Mouse (Mus musculus): ENCODE measurements around the gene Tsc1.

The Tsc1 gene

DNA sequence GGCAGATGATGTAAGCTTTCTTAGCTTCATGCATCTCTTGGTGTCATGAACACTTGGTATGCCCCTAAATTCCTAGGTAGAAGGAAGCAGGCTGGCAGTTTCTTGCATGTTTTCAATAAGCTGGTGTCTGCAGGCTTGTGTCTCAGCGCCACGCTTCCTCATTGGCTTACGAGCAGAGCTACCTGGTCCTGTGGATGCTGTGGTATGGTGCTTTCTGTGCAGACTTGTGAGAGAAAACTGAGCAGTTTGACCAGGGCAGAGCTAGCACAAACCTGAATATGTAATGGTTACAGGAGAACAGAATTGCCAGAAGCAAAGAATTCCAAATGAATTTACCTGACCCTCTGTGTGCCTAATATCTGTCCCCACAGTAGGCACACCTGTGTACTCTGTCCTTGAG is 2.1 kb downstream of the Tsc1 start:
- no peak for DNase-seq (ENCODE audit: low spot score in 2 of 2)

DNA sequence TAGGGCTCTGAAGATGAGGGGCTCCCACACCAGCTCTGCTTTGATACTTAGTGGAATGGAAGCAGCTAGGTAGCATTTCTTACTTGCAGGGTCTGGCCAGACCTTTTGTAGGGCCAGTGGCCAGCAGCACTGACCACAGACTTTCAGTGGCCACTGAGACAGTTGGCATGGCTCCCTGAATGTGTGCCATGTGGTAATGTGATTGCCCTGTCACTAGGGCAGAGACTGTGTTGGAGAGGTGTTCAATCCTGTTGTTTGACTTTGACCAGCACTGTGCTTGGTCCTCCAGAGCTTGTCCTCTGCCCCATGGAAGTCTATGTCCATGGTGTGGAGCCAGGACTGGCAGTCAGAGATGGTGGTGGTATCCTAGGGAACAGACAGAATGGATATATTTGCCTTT is 9.5 kb downstream of the Tsc1 start:
- DNase-seq (ENCODE audit: low spot score in 2 of 2) = no peak

DNA sequence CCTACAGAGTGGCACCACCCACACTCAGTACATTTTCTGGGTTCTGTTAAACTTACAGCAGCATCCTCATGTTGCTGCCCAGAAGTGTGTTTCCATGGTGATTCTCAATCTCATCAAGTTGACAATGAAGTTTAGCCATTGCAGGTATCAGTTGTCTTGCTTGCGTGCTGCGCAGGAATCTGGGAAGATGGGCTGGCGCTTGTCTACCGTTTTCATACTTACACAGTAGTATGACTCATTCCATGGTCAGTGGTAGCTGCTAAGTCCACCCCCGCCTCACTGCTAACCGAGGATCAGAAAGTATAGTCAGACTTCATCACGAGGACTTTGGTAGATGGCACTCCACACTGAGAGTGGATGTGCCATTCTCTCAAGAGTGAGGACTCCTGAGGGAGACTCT is 12.3 kb downstream of the Tsc1 start:
- no peak for DNase-seq (ENCODE audit: low spot score in 2 of 2)

DNA sequence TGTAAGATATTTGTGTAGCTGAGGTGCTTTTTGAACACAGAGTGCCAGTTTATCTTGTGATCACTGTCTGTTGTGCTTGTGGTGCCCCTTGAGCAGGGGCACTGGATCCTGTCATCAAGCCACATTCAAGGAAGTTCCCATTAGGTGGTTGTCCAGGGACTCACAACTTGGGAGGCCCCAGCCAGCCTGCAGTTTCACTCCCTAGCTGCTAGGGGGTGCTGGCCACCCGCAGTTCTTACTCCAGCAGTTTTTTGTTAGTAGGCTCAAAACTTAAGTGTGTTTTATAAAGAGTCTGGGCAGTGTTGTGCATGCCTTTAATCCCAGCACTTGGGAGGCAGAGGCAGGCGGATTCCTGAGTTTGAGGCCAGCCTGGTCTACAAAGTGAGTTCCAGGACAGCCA is 13.3 kb downstream of the Tsc1 start:
- DNase-seq (ENCODE audit: low spot score in 2 of 2) = no peak

DNA sequence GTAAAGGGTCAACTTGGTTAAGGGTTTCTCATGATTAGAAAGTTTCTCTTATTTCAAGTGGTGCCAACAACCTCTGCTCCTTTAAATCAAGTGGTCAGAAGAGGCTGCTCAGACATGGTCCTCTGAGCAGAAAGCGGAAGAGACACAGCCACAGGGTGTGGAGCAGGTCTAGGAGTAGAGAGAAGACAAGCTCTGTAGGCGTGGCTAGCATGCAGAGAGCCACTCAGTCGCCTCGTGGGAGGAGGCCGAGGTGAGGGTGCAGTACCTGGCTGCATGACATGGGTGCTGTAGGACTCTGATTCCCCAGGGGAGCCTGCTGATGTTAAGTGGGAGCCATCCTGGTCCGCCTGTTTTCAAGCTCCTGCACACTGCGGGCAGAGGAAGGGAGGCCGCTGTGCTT is 15.2 kb downstream of the Tsc1 start:
- no peak for DNase-seq (ENCODE audit: low spot score in 2 of 2)

DNA sequence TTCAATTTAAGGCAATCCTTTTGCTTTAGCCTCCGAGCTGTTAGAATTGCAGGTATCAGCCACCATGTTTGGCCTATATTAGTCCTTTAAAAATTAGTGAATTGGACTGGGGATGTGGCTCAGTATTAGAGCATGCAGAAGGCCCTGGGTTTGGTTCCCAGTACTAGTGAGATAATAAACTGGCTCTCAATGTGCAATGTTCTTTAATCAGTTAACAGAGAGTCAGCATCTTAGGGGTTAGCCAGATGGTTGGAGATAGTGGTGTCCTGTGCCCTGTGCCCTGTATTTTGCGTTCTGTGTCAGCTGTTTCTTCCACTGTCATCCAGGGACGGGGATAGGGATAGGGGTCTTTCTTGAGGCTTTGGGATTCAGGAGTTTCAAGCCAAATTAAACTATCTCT is 21.9 kb downstream of the Tsc1 start:
- no peak for DNase-seq (ENCODE audit: low spot score in 2 of 2)

DNA sequence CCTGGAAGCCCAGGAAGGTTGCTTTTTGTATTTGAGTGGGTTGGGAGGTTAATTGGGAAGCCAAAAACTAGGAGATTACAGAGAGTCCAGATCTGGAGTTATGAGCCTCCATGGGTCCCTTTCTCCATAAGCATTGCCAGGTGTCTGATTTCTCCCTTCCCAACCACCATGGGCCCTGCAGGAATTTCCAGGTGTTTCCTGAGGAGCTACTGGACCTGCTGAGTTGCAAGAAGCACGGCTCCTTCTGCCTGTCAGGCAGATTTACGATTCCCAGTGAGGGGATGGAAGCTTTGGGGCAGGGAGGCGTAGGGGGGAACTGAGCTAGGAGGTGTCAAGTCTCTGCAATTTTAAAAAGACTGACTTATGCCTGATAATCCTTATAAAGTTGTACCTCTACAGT is 24.8 kb downstream of the Tsc1 start:
- DNase-seq (ENCODE audit: low spot score in 2 of 2) = no peak

DNA sequence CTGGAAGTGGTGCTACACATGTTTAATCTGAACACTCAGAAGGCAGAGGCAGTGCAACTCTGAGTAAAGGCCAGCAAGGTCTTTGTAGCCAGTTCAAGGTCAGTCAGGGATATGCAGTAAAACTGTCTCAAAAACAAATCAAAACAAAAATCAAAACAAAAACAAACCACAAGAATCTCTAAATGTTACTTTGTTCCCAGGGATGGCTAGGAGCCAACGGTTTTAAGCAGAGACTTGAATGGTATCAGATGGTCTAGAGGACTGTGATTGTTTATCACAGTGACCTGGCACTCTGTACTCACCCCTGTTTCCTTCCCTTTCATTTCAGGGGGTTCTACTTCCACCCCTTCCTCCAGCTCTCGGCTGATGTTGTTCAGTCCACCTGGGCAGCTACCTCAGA is 30.4 kb downstream of the Tsc1 start:
- DNase-seq (ENCODE audit: low spot score in 2 of 2) = no peak

DNA sequence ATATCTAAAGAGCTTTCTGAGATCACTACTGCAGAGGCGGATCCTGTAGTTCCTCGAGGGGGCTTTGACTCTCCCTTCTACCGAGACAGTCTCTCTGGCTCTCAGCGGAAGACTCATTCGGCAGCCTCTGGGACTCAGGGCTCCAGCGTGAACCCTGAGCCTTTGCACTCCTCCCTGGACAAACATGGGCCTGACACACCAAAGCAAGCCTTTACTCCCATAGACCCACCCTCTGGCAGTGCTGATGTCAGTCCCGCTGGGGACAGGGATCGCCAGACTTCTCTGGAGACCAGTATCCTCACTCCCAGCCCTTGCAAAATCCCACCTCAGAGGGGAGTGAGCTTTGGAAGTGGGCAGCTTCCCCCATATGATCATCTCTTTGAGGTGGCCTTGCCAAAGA is 35.0 kb downstream of the Tsc1 start:
- DNase-seq (ENCODE audit: low spot score in 2 of 2) = no peak

DNA sequence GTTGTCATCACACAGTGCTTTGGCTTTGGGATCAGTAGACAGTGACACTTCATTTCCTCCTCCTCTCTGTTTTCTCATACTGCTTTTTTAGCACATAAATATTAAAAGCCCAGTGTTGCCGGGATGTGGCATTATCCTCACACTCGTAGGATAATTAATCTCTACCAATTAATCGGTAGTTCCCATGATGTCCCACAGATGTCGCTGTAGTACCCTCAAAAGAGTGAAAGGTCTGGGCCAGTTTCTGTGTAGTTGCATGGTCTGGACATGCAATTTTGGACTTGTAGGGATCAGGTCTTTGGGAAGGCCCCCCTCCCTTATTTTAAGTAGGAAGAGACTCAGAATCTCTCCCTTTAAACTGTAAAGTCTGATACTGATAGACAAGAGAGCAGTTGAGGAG is 39.7 kb downstream of the Tsc1 start:
- no peak for DNase-seq (ENCODE audit: low spot score in 2 of 2)

DNA sequence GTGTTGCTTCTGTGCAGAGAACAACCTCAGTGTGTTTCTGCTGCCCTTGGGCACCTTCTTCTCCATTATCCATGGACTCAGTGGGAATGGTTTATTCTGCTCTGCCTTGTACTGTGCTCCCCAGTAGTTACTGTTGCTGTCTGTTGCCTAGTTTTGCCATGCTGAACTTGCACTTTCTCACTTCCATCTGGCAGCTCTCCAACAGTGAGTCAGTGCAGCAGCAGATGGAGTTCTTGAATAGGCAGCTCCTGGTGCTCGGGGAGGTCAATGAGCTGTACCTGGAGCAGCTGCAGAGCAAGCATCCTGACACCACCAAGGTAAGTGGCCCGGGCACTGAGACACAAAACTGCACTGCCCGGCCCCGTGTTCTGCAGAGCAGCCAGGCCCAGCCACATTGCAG is 40.7 kb downstream of the Tsc1 start:
- DNase-seq (ENCODE audit: low spot score in 2 of 2) = no peak

DNA sequence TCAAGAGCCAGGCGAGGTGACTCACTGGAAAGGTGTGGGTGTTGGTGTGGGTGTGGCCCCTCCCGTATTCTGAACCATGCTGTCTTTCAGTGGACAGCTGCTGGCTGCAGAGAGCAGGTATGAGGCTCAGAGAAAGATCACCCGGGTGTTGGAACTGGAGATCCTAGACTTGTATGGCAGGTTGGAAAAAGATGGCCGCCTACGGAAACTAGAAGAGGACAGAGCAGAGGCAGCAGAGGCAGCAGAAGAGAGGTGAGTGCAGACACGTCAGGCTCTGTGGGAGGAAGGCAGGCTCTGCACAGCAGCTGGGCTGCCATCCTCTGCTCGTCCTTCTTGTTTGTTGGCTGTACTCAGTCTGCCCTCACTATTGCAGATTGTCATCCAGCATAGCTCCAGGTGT is 44.9 kb downstream of the Tsc1 start:
- no peak for DNase-seq (ENCODE audit: low spot score in 2 of 2)

DNA sequence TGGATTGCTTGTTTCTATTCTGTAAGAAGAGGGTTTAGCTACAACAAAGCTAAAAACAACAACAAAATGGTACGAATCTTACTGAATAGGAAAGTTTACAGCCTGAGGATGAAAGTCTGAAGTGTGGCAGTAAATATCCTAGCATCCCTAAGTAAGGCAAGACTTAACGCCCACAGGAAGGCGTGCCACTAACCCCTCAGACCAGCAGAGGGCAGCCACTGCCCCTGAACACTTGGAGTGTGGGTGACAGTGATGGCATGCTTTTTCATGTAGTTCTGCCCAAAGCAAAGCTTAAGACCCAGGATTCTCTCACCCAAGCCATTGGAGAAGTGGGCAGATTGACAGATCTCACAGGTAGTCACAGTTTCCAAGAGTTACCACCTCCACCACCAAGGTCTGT is 47.4 kb downstream of the Tsc1 start:
- DNase-seq (ENCODE audit: low spot score in 2 of 2) = no peak

DNA sequence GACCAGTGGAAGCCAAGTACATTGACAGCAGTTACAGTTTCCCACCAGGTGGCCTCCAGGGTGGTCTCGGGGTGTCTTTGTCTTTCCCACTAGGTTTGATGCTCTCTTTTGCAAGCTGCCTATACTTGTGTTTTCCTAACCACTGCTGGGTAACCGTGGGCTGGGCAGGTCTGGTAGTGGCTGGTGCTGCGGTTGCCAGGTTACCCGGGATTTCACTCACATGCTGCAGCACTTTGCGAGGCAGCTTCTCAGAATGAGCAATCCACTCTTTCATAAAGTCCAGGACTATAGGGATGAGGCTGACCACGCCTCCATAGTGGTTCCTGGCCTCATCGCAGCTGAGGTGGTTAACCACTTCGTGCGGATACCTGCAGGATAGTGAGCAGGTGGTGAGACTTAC is 51.7 kb downstream of the Tsc1 start:
- DNase-seq (ENCODE audit: low spot score in 2 of 2) = no peak

DNA sequence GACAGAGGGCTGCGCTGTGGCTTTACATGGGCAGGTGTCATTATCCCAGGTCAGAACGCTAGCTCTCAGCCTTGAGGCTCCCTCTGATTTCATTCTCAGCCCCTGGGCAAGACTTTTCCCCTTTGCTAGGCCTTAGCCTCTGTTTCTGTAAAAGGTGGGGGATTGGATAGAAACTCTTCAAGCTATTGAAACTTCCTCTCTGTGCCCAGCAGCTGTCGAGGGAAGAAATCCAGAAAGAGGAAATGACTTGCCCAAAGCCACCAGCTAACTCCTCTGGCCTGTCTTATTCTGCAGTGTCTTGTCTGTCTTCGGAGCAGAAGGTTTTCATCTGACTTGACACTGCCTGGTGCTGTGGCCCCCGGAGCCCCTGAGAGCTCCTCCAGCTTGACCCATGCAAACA is 57.5 kb downstream of the Tsc1 start:
- DNase-seq (ENCODE audit: low spot score in 2 of 2) = no peak

DNA sequence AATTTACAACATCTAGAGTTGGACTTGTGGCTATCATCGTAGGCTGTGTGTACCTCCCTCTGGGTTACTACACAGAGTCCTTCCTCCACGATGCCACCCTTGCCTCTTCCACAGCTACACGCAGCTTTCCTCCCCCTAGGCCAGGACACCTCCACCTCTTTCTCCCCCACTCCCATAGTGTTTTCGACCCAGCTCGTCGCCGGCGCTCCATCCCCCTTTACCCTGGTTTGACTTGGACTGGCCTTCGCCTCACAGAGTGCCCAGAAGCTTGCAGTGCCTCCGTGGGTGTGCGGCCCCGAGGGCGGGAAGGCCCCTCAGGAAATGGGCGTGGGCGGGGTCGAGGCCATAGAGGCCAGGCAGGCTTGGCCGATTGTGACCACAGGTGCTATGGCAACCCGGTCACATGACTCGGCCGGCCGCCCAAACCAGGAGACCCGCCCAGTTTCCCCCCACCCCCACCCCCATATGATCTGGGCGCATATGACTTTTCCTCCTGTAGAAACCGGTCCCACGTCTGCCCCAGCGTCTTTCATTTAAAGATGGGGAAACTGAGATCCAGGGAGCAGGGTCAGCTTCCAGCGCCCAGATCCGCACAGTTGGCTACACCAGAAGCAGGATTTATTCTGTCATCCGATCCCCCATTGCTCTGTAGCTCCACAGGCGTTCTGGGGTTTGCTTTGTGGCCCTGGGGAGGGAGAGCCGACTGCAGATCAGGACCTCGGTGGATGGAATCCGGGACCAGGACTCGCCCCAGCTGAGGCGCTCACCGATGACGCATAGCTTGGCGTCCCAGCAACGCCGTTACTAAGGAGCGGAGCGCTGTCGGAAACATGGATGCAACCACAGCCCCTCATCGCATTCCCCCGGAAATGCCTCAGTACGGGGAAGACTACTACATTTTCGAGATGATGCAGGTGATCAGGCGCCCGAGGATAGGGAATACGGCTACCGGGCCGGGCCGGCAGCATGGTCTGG is 58.6 kb downstream of the Tsc1 start, which contains the start of the genes Spaca9 and Ak8:
TSS of gene Spaca9 (minus strand) at position 367 of the 975 bp plus-strand sequence.
TSS of gene Ak8 (plus strand) at position 804 of the 975 bp plus-strand sequence.
- peak; percentile 75 to 83 for DNase-seq (ENCODE audit: low spot score in 2 of 2)

DNA sequence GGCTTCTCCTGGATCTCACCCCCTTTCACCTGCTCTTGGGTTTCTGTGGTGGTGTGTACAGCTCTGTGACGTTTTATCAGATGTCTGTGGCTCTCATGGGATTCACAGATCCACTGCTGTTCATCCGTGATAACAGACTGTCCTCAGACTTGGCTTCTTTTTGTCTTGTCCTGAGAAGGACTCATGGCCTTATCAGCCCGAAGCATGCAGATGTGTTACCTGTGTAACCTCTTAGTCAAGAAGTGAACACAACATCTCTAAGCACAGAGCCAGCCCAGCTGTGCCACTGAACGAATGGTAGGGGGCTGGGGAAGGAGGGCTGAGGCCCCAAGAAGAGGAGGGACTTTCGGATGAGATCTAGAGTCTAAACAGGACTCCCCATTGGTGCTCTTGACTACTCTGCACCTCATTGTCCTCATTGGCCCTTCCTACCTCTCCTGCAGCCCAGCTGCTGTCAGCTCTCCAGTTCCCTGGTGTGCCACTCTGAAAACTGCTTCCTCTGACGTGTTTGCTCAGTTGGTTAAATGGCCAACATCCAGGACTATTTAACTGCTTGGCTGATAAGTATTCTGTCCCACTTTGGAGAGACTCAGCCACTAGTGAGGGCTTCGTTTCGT is 60.7 kb downstream of the Tsc1 start:
- DNase-seq (ENCODE audit: low spot score in 2 of 2) = no peak

DNA sequence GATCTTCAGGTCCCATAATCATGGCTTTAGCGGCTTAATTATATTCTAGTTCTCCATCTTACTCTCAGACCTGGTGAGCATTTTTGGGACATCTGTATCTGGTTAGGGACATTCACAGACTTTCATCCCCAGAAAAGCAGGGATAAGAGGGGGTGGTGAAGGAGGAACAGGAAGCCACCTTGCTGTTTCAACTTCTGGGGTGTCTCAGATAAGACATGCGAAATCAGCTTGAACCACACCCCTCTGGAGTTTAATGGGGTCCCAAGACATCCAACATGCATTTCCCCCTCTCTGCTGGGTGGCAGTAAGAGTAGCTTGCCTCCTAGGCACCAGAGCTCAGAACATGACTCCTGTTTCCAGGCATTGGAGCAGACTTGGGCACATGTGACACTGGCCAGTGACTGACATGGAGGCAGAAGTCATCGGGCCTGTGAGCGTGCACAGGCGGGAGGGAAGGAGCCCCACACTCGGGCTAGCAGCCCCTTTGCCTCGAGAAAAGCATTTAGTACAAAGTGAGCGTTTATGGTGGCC is 65.1 kb downstream of the Tsc1 start:
- no peak for DNase-seq (ENCODE audit: low spot score in 2 of 2)

DNA sequence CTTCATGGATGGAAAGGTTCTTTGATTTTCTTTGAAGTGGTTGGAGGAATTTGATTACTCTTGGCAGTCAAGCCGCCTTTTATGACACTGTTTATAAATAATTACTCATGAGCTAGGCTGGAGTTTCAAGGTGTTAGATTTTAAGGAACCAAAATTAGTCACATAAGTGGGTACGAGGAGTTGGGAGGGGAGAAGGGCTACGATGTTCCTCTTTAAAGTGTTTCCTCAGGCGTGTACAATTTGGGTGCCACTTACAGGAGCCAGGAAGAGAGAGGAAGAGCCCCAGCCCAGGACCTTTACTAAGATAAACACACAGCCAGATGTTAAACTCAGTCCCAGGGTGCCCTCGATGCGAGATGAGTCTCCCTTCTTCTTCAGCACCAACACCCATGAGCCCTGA is 65.8 kb downstream of the Tsc1 start:
- DNase-seq (ENCODE audit: low spot score in 2 of 2) = no peak

DNA sequence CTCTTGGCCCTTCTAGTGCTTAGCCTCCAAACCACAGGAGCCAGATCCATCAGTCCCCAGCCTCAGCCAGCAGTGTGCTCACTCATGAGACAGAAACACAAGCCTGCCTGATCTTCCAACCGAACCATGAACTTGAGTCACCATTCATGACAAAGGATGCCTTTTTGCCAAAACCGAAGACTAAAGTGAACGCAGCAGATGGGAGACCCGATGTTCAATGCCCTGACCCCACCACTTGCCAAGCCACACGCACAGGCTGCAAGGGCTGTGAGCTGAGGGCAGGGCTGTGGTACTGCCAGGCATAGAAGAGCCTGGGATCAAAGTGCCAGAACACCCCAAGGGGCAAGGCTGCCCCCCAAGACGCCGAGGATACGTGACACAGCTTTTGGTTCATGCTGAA is 72.0 kb downstream of the Tsc1 start:
- no peak for DNase-seq (ENCODE audit: low spot score in 2 of 2)

DNA sequence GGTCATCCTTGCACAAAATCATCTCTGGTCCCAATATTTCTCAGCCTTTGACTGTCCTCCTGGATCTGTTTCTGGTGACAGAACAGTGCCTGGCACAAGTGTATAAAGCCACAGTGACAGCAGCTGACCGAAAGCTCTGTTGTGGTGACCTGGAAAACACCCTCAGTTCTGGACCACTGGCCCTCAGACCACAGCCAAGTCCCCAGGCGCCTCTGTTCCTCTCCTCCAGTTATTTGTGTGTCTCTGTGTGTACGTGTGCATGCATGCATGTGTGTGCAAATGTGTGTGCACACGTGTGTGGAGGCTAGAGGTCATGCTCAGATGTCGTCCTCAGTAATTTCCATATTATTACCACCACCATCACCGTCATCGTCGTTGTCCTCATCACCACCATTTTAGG is 81.4 kb downstream of the Tsc1 start:
- no peak for DNase-seq (ENCODE audit: low spot score in 2 of 2)

DNA sequence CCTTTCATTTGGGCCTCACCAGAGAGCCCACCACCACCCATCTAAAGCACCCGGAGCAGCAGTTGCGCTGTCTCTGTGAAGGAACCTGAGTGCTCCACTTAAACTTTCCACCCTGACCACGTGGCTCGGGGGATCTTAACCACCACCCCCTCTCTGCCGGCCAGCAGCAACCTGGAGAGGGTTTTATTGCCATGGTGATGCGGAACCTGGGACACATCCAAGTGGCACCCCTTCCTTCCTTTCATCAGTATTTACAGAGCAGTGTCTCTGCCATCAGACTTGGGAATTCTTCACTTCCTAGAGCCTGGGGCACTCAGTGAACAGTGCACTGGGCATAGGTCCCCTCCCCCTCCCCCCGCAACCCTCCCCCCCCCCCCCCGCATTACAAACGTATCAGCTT is 82.9 kb downstream of the Tsc1 start:
- DNase-seq (ENCODE audit: low spot score in 2 of 2) = no peak

DNA sequence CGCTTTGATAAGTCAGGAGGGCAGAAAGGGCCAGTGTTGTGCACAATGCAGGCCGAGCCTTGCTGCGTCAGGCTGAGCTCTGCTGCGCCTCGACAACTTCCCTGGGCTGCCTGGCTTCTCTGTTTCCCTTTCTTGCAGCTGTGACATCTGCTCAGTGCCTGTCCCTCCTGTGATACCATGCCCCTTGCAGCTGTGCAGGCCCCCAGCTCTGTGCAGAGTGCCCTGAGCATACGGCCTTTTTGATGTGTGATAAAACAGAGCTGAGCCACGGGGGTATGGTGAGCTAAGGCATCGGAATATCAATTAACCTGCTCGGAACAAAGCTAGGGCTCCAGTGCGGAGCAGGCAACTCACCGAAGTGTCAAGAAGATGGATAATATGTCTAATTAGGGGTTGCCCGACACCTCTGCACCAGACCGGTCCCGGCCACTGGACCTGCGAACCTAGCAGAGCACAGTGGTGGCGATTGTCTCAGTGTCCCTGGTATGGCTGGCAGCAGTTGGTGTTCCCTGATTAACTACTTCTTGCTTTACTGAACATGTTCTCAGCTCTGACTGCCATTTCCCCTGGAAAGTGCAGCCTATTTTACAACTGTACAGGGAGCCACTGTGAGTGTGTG is 86.9 kb downstream of the Tsc1 start:
- no peak for DNase-seq (ENCODE audit: low spot score in 2 of 2)
